ENCODE assay signal across 25 mouse cellular contexts in the genomic region with DNA sequence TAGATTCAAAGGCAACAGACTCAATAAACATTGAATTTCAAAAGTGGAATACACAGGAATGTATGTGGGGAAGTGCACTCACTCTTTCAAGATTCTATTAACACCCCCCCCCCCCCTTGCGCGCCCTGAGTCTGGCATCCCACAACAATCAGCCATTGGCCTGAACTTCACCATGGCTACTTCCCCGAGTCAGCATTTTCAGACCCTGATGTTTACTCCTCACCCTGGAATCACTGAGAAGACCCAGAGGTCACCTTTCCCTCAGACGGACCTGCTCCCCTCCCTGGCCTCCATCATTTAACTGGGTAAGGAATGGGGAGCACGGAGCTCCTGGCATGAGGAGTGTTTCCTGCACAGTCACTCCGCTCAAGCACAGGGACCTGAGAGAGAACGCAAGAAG. TPM values are rescaled to one million over a fixed set of nuclear protein-coding genes. Genes with fewer than 3 reads are reported as not detected.
DNase-seq lines count a peak whose midpoint lies in the region; ATAC-seq and TF ChIP-seq lines count a peak whose summit lies in the region.
"Had no signal": no experiment of that assay in that cellular context is flagged by ENCODE, and none has a peak within 500 bp of the region (broad histone marks: within the 10 kb centered on the region; RNA-seq: fewer than 3 reads in every experiment).

No protein-coding gene starts in this region.

- no peaks in the 10 kb centered on the region for H3K9me3 ChIP-seq in forebrain, embryonic 10.5 days
- no peaks in the 10 kb centered on the region for H3K9me3 ChIP-seq in forebrain, embryonic 14.5 days (replicated peaks; ENCODE audit: control insufficient read depth, low read length)
- H3K9me3 ChIP-seq: embryonic facial prominence, embryonic 10.5 days; embryonic facial prominence, embryonic 12.5 days; forebrain, embryonic 13.5 days; G1E had no signal

- H3K27me3 ChIP-seq in forebrain, embryonic 10.5 days (ENCODE audit: poor library complexity, severe bottlenecking) = no peaks in the 10 kb centered on the region
- H3K27me3 ChIP-seq in forebrain, embryonic 14.5 days (replicated peaks; ENCODE audit: control insufficient read depth, insufficient read depth, low read length) = no peaks in the 10 kb centered on the region
- H3K27me3 ChIP-seq in spleen, adult 2 months (ENCODE audit: control insufficient read depth, insufficient read depth, low read length) = no peaks in the 10 kb centered on the region
- H3K27me3 ChIP-seq: embryonic facial prominence, embryonic 12.5 days; forebrain, embryonic 13.5 days; Patski had no signal

- peaks cover 20% of the 10 kb centered on the region for H3K4me1 ChIP-seq in forebrain, embryonic 10.5 days
- H3K4me1 ChIP-seq in forebrain, embryonic 14.5 days (ENCODE audit: control insufficient read depth, insufficient read depth, low read length) = no peaks in the 10 kb centered on the region
- peaks cover 41% of the 10 kb centered on the region for H3K4me1 ChIP-seq in spleen, adult 2 months (ENCODE audit: control insufficient read depth, insufficient read depth, insufficient read length)
- H3K4me1 ChIP-seq: forebrain, embryonic 13.5 days had no signal

- 82% methylated on average over 7 of the region's 7 CpGs for WGBS in forebrain, embryonic 10.5 days
- WGBS in forebrain, embryonic 14.5 days = 72% methylated on average over 7 of the region's 7 CpGs
- 85% methylated on average over 7 of the region's 7 CpGs for WGBS in spleen, adult 2 months

- H3K4me2 ChIP-seq in forebrain, embryonic 14.5 days (ENCODE audit: low read length) = no peak overlapping the region
- H3K4me2 ChIP-seq: embryonic facial prominence, embryonic 12.5 days; forebrain, embryonic 13.5 days had no signal

- H3K36me3 ChIP-seq in forebrain, embryonic 10.5 days (replicated peaks) = no peaks in the 10 kb centered on the region
- H3K36me3 ChIP-seq in forebrain, embryonic 14.5 days (ENCODE audit: control insufficient read depth, insufficient read depth, low read length) = no peaks in the 10 kb centered on the region
- H3K36me3 ChIP-seq in spleen, adult 2 months (ENCODE audit: control insufficient read depth, insufficient read depth, low read length) = peaks cover 5% of the 10 kb centered on the region; the same call in 1 of the 2 replicates
- H3K36me3 ChIP-seq: embryonic facial prominence, embryonic 10.5 days; embryonic facial prominence, embryonic 12.5 days; G1E had no signal

- 0 out of 2 replicates have a peak overlapping the region, but pooled peaks have one; percentile 48 for H3K27ac ChIP-seq in forebrain, embryonic 10.5 days
- no peak overlapping the region for H3K27ac ChIP-seq in forebrain, embryonic 14.5 days (ENCODE audit: low read depth, low read length)
- H3K27ac ChIP-seq in spleen, adult 2 months (ENCODE audit: insufficient read depth, low read length) = peak overlapping the region; percentile 49
- H3K27ac ChIP-seq: embryonic facial prominence, embryonic 10.5 days; embryonic facial prominence, embryonic 12.5 days; forebrain, embryonic 13.5 days had no signal

- no peak for TF ChIP-seq CTCF in spleen, adult 2 months (IDR thresholded peaks at IDR 0.05; ENCODE audit: extremely low read depth, insufficient read depth, insufficient read length, insufficient replicate concordance)

- no peak overlapping the region for H3K4me3 ChIP-seq in forebrain, embryonic 10.5 days
- H3K4me3 ChIP-seq in forebrain, embryonic 14.5 days (ENCODE audit: low read depth, low read length) = no peak overlapping the region
- no peak overlapping the region for H3K4me3 ChIP-seq in spleen, adult 2 months (ENCODE audit: extremely low read depth, insufficient read depth, insufficient read length)
- H3K4me3 ChIP-seq: embryonic facial prominence, embryonic 10.5 days; embryonic facial prominence, embryonic 12.5 days; forebrain, embryonic 13.5 days had no signal

- no peak for ATAC-seq in forebrain, embryonic 14.5 days
- ATAC-seq: activated CD4-positive, CD25-positive, alpha-beta regulatory T cell, adult 4 months; CD4-positive, CD25-positive, alpha-beta regulatory T cell, adult 4 months; forebrain, embryonic 13.5 days; forebrain, embryonic 16.5 days; Patski had no signal

- no peak for DNase-seq in forebrain, embryonic 10.5 days (ENCODE audit: extremely low spot score, low spot score)
- no peak for DNase-seq in forebrain, embryonic 14.5 days (ENCODE audit: low spot score)
- peak; percentile 75 for DNase-seq in heart, adult 11 months
- no peak for DNase-seq in heart, adult 8-10 months (ENCODE audit: low spot score)
- DNase-seq in spleen, adult 2 months (ENCODE audit: low read depth in 1 of 2, low spot score in 2 of 2) = no peak
- DNase-seq in spleen, postnatal 14 days (ENCODE audit: low spot score in 2 of 2) = no peak
- peak; percentile 47 for DNase-seq in induced T-regulatory cell, adult 2 months (ENCODE audit: low read depth)
- no peak for DNase-seq in layer of hippocampus, adult 11-12 months (ENCODE audit: low spot score)
- DNase-seq: adrenal gland, adult 8-10 months; adrenal gland, postnatal 14 days; adrenal gland, postnatal 36 days; B cell, adult 2 months; cerebellum, adult 11-12 months; cerebellum, adult 2 months; cerebellum, adult 9-10 months; cerebellum, postnatal 10 days; cerebellum, postnatal 25 days had no signal

- TF ChIP-seq POLR2A in spleen, adult 2 months (IDR thresholded peaks at IDR 0.05; ENCODE audit: low read depth, low read length) = no peak

- H3K9ac ChIP-seq in forebrain, embryonic 14.5 days (ENCODE audit: low read length) = no peak overlapping the region
- H3K9ac ChIP-seq: embryonic facial prominence, embryonic 12.5 days; forebrain, embryonic 13.5 days had no signal

RNA-seq across cellular contexts. Expression of gene Arhgap25, which starts 28.2 kb away (rescaled TPM):
- 1.9 and 2.0 TPM in 2 replicates for polyA plus RNA-seq in forebrain, embryonic 10.5 days (2016; fragmentation: Nextera tagmentation; extraction: Ambion mirVana)
- polyA plus RNA-seq in forebrain, embryonic 14.5 days (2014; fragmentation: Nextera tagmentation; extraction: Ambion mirVana) = 1.2 and 2.2 TPM in 2 replicates
- 1 to 10 TPM; 2.4 to 3.6 (median 2.9) TPM for total RNA-seq in heart, adult 8-10 months (2022)
- 17.3 and 18.0 TPM in 2 replicates for polyA plus RNA-seq in spleen, adult 2 months (2012; rRNA removed)

Comparison
In these comparisons a context has a peak if more than half of its experiments do, and no peak if none do; other contexts are left out.
1. DNase-seq: peak in heart, adult 11 months (single experiment) and induced T-regulatory cell, adult 2 months (single experiment); none in forebrain, embryonic 10.5 days (single experiment), forebrain, embryonic 14.5 days (single experiment), heart, adult 8-10 months (single experiment), spleen, adult 2 months (0 of 2), spleen, postnatal 14 days (0 of 2) and layer of hippocampus, adult 11-12 months (single experiment).